Mouse (Mus musculus) forebrain, embryonic 14.5 days (tissue): ENCODE data around the gene Rbfox3. TPM values are rescaled to one million over a fixed set of nuclear protein-coding genes. Genes with fewer than 3 reads are reported as not detected.
A peak's percentile ranks its signal among the peaks of the same experiment; 100 is the strongest.

Experiments used
- ATAC-seq: fragments of 200-750 bp; cut with Nextera tagmentation; 2 replicates; pipeline ENCODE4 v1.8.0; 2017; ENCODE audit warnings: mild to moderate bottlenecking, moderate library complexity
- DNase-seq: peaks from one replicate; pipeline ENCODE4 v3.0.0-alpha.2; 2015; ENCODE audit warnings: low spot score
- H3K27ac ChIP-seq: fragments of 300-500 bp; sonication (generic); 2 replicates; pipeline ENCODE4 v1.5.1; 2014; ENCODE audit warnings: low read depth, mild to moderate bottlenecking, control low read depth, low read length, moderate library complexity
- H3K27me3 ChIP-seq: fragments of 300-500 bp; sonication (generic); replicated peaks from 2 replicates; pipeline ENCODE4 v1.6.1; 2014; ENCODE audit warnings: low read length, control low read depth, mixed read lengths; ENCODE audit not compliant: control insufficient read depth, insufficient read depth
- H3K36me3 ChIP-seq: fragments of 300-500 bp; sonication (generic); 2 replicates; pipeline ENCODE4 v1.6.1; 2014; ENCODE audit warnings: low read length, control low read depth; ENCODE audit not compliant: control insufficient read depth, insufficient read depth
- H3K4me1 ChIP-seq: fragments of 300-500 bp; sonication (generic); 2 replicates; pipeline ENCODE4 v1.6.1; 2014; ENCODE audit warnings: antibody characterized with exemption, low read length, control low read depth; ENCODE audit not compliant: control insufficient read depth, insufficient read depth
- H3K4me2 ChIP-seq: fragments of 300-500 bp; sonication (generic); 2 replicates; pipeline ENCODE4 v1.6.1; 2014; ENCODE audit warnings: mild to moderate bottlenecking, control low read depth, low read length
- H3K4me3 ChIP-seq: fragments of 300-500 bp; sonication (generic); 2 replicates; pipeline ENCODE4 v1.5.1; 2014; ENCODE audit warnings: low read depth, low read length, control low read depth
- H3K9ac ChIP-seq: fragments of 300-500 bp; sonication (generic); 2 replicates; pipeline ENCODE4 v1.6.1; 2014; ENCODE audit warnings: mild to moderate bottlenecking, low read length, control low read depth, moderate library complexity
- H3K9me3 ChIP-seq: fragments of 300-500 bp; sonication (generic); replicated peaks from 2 replicates; pipeline ENCODE4 v1.6.1; 2016; ENCODE audit warnings: low read length, control low read depth, mixed read lengths; ENCODE audit not compliant: control insufficient read depth
- WGBS: fragments of 180-500 bp; shearing (Covaris S2); extraction: QIAGEN DNeasy Blood & Tissue Kit; methylation state at CpG from one replicate; pipeline ENCODE4 v1.1.7; 2014; 5-methylcytosine and 5-hydroxymethylcytosine counted together
- polyA plus RNA-seq: library from polyadenylated mRNA; unstranded; fragments of >200 nt; fragmentation: Nextera tagmentation; extraction: Ambion mirVana; gene quantifications from 2 replicates; pipeline ENCODE4 v1.2.1, GENCODE M21; 2014

Rbfox3 gene
- polyA plus RNA-seq, 1 experiment from 2014 or later, result 28.2 TPM

GRCm38 (mm10) chr11:118693276-118693675, 218.1 kb downstream of the Rbfox3 start:
- Histone ChIP-seq H3K4me3 (no peak overlapping the region), H3K9ac (no peak overlapping the region), H3K9me3 (no peaks in the 10 kb centered on the region), H3K4me2 (no peak overlapping the region), H3K27me3 (no peaks in the 10 kb centered on the region), H3K36me3 (no peaks in the 10 kb centered on the region), H3K27ac (no peak overlapping the region), H3K4me1 (no peaks in the 10 kb centered on the region)
- ATAC-seq (no peak), DNase-seq (no peak)
- 85% methylated on average over 7 of the region's 7 CpGs for WGBS

GRCm38 (mm10) chr11:118690262-118690661, 221.1 kb downstream of the Rbfox3 start:
- WGBS, result 90% methylated on average over 8 of the region's 8 CpGs
- Histone ChIP-seq H3K9me3 (no peaks in the 10 kb centered on the region), H3K4me1 (no peaks in the 10 kb centered on the region), H3K27ac (no peak overlapping the region), H3K9ac (no peak overlapping the region), H3K27me3 (no peaks in the 10 kb centered on the region), H3K4me3 (no peak overlapping the region), H3K4me2 (no peak overlapping the region), H3K36me3 (no peaks in the 10 kb centered on the region)
- DNase-seq, result no peak
- no peak for ATAC-seq

GRCm38 (mm10) chr11:118685397-118685796, 226.0 kb downstream of the Rbfox3 start:
- no peak overlapping the region for H3K27ac ChIP-seq
- DNase-seq, result peak; percentile 33
- H3K4me1 ChIP-seq, result 0 out of 2 replicates have a peak, but pooled peaks cover under 1% of the 10 kb centered on the region
- no peaks in the 10 kb centered on the region for H3K27me3 ChIP-seq
- no peaks in the 10 kb centered on the region for H3K36me3 ChIP-seq
- WGBS, result 13% methylated on average over 16 of the region's 16 CpGs
- H3K9ac ChIP-seq, result no peak overlapping the region
- H3K9me3 ChIP-seq, result no peaks in the 10 kb centered on the region
- no peak overlapping the region for H3K4me2 ChIP-seq
- no peak for ATAC-seq
- H3K4me3 ChIP-seq, result no peak overlapping the region

- no peaks in the 10 kb centered on the region for H3K36me3 ChIP-seq
- no peaks in the 10 kb centered on the region for H3K9me3 ChIP-seq
- no peak overlapping the region for H3K27ac ChIP-seq
- WGBS, result 76% methylated on average over 4 of the region's 4 CpGs
- H3K4me1 ChIP-seq, result 0 out of 2 replicates have a peak, but pooled peaks cover 2% of the 10 kb centered on the region
- H3K4me3 ChIP-seq, result no peak overlapping the region
- H3K9ac ChIP-seq, result no peak overlapping the region
- no peak overlapping the region for H3K4me2 ChIP-seq
- ATAC-seq (no peak), DNase-seq (no peak)
- no peaks in the 10 kb centered on the region for H3K27me3 ChIP-seq
These were observed 226.7 kb downstream of the Rbfox3 start for GRCm38 (mm10) chr11:118684665-118685064.

GRCm38 (mm10) chr11:118680699-118681098, 230.7 kb downstream of the Rbfox3 start:
- no peaks in the 10 kb centered on the region for H3K36me3 ChIP-seq
- H3K9ac ChIP-seq, result no peak overlapping the region
- ATAC-seq (no peak), DNase-seq (no peak)
- no peak overlapping the region for H3K27ac ChIP-seq
- H3K27me3 ChIP-seq, result no peaks in the 10 kb centered on the region
- 0 out of 2 replicates have a peak, but pooled peaks cover 2% of the 10 kb centered on the region for H3K4me1 ChIP-seq
- no peaks in the 10 kb centered on the region for H3K9me3 ChIP-seq
- no peak overlapping the region for H3K4me2 ChIP-seq
- 52% methylated on average over 10 of the region's 10 CpGs for WGBS
- H3K4me3 ChIP-seq, result no peak overlapping the region

- no peak overlapping the region for H3K27ac ChIP-seq
These were observed 231.5 kb downstream of the Rbfox3 start for GRCm38 (mm10) chr11:118679736-118680410.

GRCm38 (mm10) chr11:118678515-118679104, 232.8 kb downstream of the Rbfox3 start:
- WGBS, result 17% methylated on average over 20 of the region's 20 CpGs
- H3K9ac ChIP-seq, result no peak overlapping the region
- no peak overlapping the region for H3K27ac ChIP-seq
- H3K4me1 ChIP-seq, result 0 out of 2 replicates have a peak, but pooled peaks cover 2% of the 10 kb centered on the region
- no peaks in the 10 kb centered on the region for H3K27me3 ChIP-seq
- H3K4me2 ChIP-seq, result no peak overlapping the region
- H3K36me3 ChIP-seq, result no peaks in the 10 kb centered on the region
- DNase-seq (peak; percentile 23), ATAC-seq (no peak)
- no peaks in the 10 kb centered on the region for H3K9me3 ChIP-seq
- no peak overlapping the region for H3K4me3 ChIP-seq

More at GRCm38 (mm10) chr11:118679736-118680410, 231.5 kb downstream of the Rbfox3 start:
- no peaks in the 10 kb centered on the region for H3K36me3 ChIP-seq
- DNase-seq (no peak), ATAC-seq (no peak)
- no peak overlapping the region for H3K9ac ChIP-seq
- H3K27me3 ChIP-seq, result no peaks in the 10 kb centered on the region
- WGBS, result 61% methylated on average over 24 of the region's 24 CpGs
- no peak overlapping the region for H3K4me3 ChIP-seq
- 0 out of 2 replicates have a peak, but pooled peaks cover 2% of the 10 kb centered on the region for H3K4me1 ChIP-seq
- no peaks in the 10 kb centered on the region for H3K9me3 ChIP-seq
- no peak overlapping the region for H3K4me2 ChIP-seq

GRCm38 (mm10) chr11:118677277-118677676, 234.1 kb downstream of the Rbfox3 start:
- Histone ChIP-seq H3K4me1 (0 out of 2 replicates have a peak, but pooled peaks cover 2% of the 10 kb centered on the region), H3K9ac (no peak overlapping the region), H3K4me3 (no peak overlapping the region), H3K9me3 (no peaks in the 10 kb centered on the region), H3K4me2 (no peak overlapping the region), H3K27ac (no peak overlapping the region), H3K27me3 (no peaks in the 10 kb centered on the region), H3K36me3 (no peaks in the 10 kb centered on the region)
- WGBS, result 72% methylated on average over 8 of the region's 8 CpGs
- DNase-seq (no peak), ATAC-seq (no peak)

GRCm38 (mm10) chr11:118676364-118676763, 235.0 kb downstream of the Rbfox3 start:
- no peaks in the 10 kb centered on the region for H3K36me3 ChIP-seq
- H3K4me1 ChIP-seq, result 0 out of 2 replicates have a peak, but pooled peaks cover 2% of the 10 kb centered on the region
- no peak for DNase-seq
- no peak overlapping the region for H3K4me2 ChIP-seq
- ATAC-seq, result no peak
- H3K4me3 ChIP-seq, result no peak overlapping the region
- no peaks in the 10 kb centered on the region for H3K27me3 ChIP-seq
- no peak overlapping the region for H3K27ac ChIP-seq
- no peak overlapping the region for H3K9ac ChIP-seq
- H3K9me3 ChIP-seq, result no peaks in the 10 kb centered on the region
- 85% methylated on average over 7 of the region's 7 CpGs for WGBS
